Mouse (Mus musculus) limb, embryonic 13.5 days (tissue): ENCODE measurements around the gene Gckr. TPM values are rescaled to one million over a fixed set of nuclear protein-coding genes. Genes with fewer than 3 reads are reported as not detected.
"Not testable (repeated sequence)": the region's sequence is repeated elsewhere in the genome, so short reads cannot be mapped to it uniquely, and the experiment has no call there.

ENCODE experiments used
- ATAC-seq: fragments of 200-750 bp; cut with Nextera tagmentation; 2 replicates; pipeline ENCODE4 v1.8.0; 2017; ENCODE audit warnings: low read depth, moderate number of reproducible peaks, moderate TSS enrichment; ENCODE audit not compliant: low FRiP score
- H3K27ac ChIP-seq: fragments of 300-500 bp; sonication (generic); 2 replicates; pipeline ENCODE4 v1.5.1; 2015; ENCODE audit warnings: inconsistent platforms, mild to moderate bottlenecking, moderate library complexity
- H3K27me3 ChIP-seq: fragments of 300-500 bp; sonication (generic); 2 replicates; pipeline ENCODE4 v1.6.1; 2015; ENCODE audit warnings: mild to moderate bottlenecking, inconsistent platforms
- H3K36me3 ChIP-seq: fragments of 300-500 bp; sonication (generic); 2 replicates; pipeline ENCODE4 v1.6.1; 2015; ENCODE audit warnings: inconsistent platforms, mild to moderate bottlenecking, moderate library complexity
- H3K4me1 ChIP-seq: fragments of 300-500 bp; sonication (generic); 2 replicates; pipeline ENCODE4 v1.6.1; 2015; ENCODE audit warnings: inconsistent platforms
- H3K4me2 ChIP-seq: fragments of 300-500 bp; sonication (generic); replicated peaks from 2 replicates; pipeline ENCODE4 v1.6.1; 2015; ENCODE audit warnings: inconsistent platforms, mild to moderate bottlenecking, moderate library complexity
- H3K4me3 ChIP-seq: fragments of 300-500 bp; sonication (generic); 2 replicates; pipeline ENCODE4 v1.5.1; 2015; ENCODE audit warnings: moderate library complexity, mild to moderate bottlenecking, inconsistent platforms
- H3K9ac ChIP-seq: fragments of 300-500 bp; sonication (generic); 2 replicates; pipeline ENCODE4 v1.6.1; 2015; ENCODE audit warnings: mild to moderate bottlenecking, inconsistent platforms
- H3K9me3 ChIP-seq: fragments of 300-500 bp; sonication (generic); 2 replicates; pipeline ENCODE4 v1.6.1; 2016; ENCODE audit warnings: inconsistent platforms
- WGBS: fragments of 180-500 bp; shearing (Covaris S2); methylation state at CpG from one replicate; pipeline ENCODE4 v1.1.7; 2015; 5-methylcytosine and 5-hydroxymethylcytosine counted together
- polyA plus RNA-seq: library from polyadenylated mRNA; unstranded; fragments of >200 nt; fragmentation: Nextera tagmentation; extraction: Ambion mirVana; gene quantifications from 2 replicates; pipeline ENCODE4 v1.2.1, GENCODE M21; 2015

Gckr gene
- polyA plus RNA-seq, 1 experiment from 2014 or later: 0.28 TPM

DNA sequence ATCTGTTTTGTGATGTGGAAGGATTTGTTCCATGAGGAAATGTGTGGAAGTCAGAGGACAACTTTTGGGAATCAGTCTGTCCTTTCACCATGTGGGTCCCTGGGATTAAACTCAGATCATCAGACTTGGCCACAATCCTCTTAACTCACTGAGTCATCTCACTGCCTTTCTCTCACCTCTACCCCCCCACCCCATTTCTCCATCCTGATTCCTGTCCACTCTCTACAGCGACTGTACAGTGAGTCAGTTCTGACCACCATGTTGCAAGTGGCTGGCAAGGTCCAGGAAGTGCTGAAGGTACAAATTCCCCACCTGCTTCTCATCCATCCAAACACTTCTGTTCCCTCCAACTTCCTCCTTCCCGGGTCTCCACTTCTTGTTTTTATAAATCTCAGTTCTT lies 1.2 kb downstream of the Gckr start:
- H3K9ac ChIP-seq: no peak overlapping the region
- H3K9me3 ChIP-seq: no peaks in the 10 kb centered on the region
- no peak for ATAC-seq

GRCm38 (mm10) chr5:31301866-31302265 lies 4.6 kb downstream of the Gckr start:
- Histone ChIP-seq H3K9me3 (no peaks in the 10 kb centered on the region), H3K36me3 (no peaks in the 10 kb centered on the region), H3K27me3 (no peaks in the 10 kb centered on the region), H3K4me3 (no peak overlapping the region), H3K4me2 (no peak overlapping the region), H3K4me1 (no peaks in the 10 kb centered on the region), H3K9ac (no peak overlapping the region), H3K27ac (no peak overlapping the region)
- no peak for ATAC-seq
- WGBS: 70% methylated on average over 8 of the region's 8 CpGs

More for the DNA sequence above, 1.2 kb downstream of the Gckr start:
- no peak overlapping the region for H3K4me3 ChIP-seq
- no peak overlapping the region for H3K4me2 ChIP-seq
- WGBS: 52% methylated on average over 2 of the region's 2 CpGs
- no peak overlapping the region for H3K27ac ChIP-seq
- peaks cover 14% of the 10 kb centered on the region for H3K4me1 ChIP-seq
- H3K27me3 ChIP-seq: no peaks in the 10 kb centered on the region
- H3K36me3 ChIP-seq: peaks cover 12% of the 10 kb centered on the region

DNA sequence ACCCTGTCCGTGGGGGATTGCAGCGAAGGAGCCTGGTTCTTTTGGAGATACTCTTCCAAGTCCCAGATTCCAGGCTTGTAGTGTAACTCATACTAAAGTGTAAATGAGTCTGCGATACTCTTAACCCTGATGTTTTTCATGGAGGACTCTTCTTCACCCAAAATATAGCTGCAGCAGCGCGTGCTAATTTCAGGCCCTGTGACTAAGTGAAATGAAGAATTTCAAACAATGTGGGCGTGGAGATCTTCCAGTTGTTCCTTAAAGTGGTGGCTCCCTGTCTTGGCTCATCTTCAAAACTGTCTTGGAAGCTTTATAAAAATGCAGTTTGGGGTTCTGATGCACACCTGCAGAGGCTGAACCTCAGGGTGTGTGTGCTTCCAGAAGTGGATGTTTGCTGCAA lies 5.8 kb downstream of the Gckr start:
- H3K9ac ChIP-seq: no peak overlapping the region
- no peaks in the 10 kb centered on the region for H3K36me3 ChIP-seq
- H3K4me2 ChIP-seq: no peak overlapping the region
- no peak overlapping the region for H3K27ac ChIP-seq
- H3K4me1 ChIP-seq: no peaks in the 10 kb centered on the region
- WGBS: 88% methylated on average over 6 of the region's 6 CpGs
- no peak overlapping the region for H3K4me3 ChIP-seq
- no peaks in the 10 kb centered on the region for H3K27me3 ChIP-seq
- H3K9me3 ChIP-seq: no peaks in the 10 kb centered on the region
- ATAC-seq: no peak

- no peak overlapping the region for H3K27ac ChIP-seq
- no peak for ATAC-seq
- peaks cover 5% of the 10 kb centered on the region; the same call in 1 of the 2 replicates for H3K27me3 ChIP-seq
- no peaks in the 10 kb centered on the region for H3K9me3 ChIP-seq
- H3K4me3 ChIP-seq: no peak overlapping the region
- no peak overlapping the region for H3K9ac ChIP-seq
- no peak overlapping the region for H3K4me2 ChIP-seq
- 89% methylated on average over 8 of the region's 8 CpGs for WGBS
- H3K36me3 ChIP-seq: no peaks in the 10 kb centered on the region
- H3K4me1 ChIP-seq: no peaks in the 10 kb centered on the region
These were observed 15.6 kb downstream of the Gckr start for GRCm38 (mm10) chr5:31312806-31313205.

- no peak for ATAC-seq
- 84% methylated on average over 3 of the region's 3 CpGs for WGBS
- no peak overlapping the region for H3K4me2 ChIP-seq
These were observed 25.5 kb downstream of the Gckr start for GRCm38 (mm10) chr5:31322776-31323175.

DNA sequence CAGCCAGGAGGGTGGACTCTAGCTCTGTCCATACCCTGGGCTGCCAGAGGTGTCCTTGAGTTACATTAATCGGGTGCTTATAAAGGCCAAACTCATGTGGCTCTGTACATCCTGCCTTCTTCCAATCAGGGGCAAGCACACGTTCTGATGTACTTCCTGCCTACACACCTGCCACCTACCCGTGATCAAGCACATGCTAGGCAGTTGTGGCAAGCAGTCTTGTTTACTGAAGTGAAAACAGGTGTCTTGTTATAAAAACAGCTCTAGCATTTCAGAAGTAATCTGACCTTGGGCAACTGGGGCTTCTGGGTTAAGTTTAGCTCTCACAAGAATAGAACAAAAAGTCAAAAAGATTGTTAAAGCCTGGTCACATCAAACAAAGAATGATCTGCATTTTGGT lies 26.8 kb downstream of the Gckr start:
- H3K4me1 ChIP-seq: no peaks in the 10 kb centered on the region
- no peak for ATAC-seq
- H3K9ac ChIP-seq: no peak overlapping the region
- WGBS: 48% methylated on average over 3 of the region's 3 CpGs
- H3K4me2 ChIP-seq: no peak overlapping the region
- H3K27me3 ChIP-seq: no peaks in the 10 kb centered on the region
- H3K4me3 ChIP-seq: no peak overlapping the region
- H3K27ac ChIP-seq: no peak overlapping the region
- H3K36me3 ChIP-seq: no peaks in the 10 kb centered on the region
- H3K9me3 ChIP-seq: 0 out of 2 replicates have a peak, but pooled peaks cover 3% of the 10 kb centered on the region

More at GRCm38 (mm10) chr5:31322776-31323175, 25.5 kb downstream of the Gckr start:
- Histone ChIP-seq H3K27ac (no peak overlapping the region), H3K9ac (no peak overlapping the region), H3K4me1 (no peaks in the 10 kb centered on the region), H3K27me3 (no peaks in the 10 kb centered on the region), H3K36me3 (no peaks in the 10 kb centered on the region), H3K4me3 (no peak overlapping the region), H3K9me3 (0 out of 2 replicates have a peak, but pooled peaks cover 3% of the 10 kb centered on the region)

GRCm38 (mm10) chr5:31326850-31327249 lies 29.6 kb downstream of the Gckr start:
- 22% methylated on average over 5 of the region's 5 CpGs for WGBS
- Histone ChIP-seq H3K9ac (no peak overlapping the region), H3K4me3 (no peak overlapping the region), H3K4me1 (no peaks in the 10 kb centered on the region), H3K36me3 (no peaks in the 10 kb centered on the region), H3K27me3 (no peaks in the 10 kb centered on the region), H3K4me2 (no peak overlapping the region), H3K27ac (no peak overlapping the region), H3K9me3 (no peaks in the 10 kb centered on the region)
- no peak for ATAC-seq

DNA sequence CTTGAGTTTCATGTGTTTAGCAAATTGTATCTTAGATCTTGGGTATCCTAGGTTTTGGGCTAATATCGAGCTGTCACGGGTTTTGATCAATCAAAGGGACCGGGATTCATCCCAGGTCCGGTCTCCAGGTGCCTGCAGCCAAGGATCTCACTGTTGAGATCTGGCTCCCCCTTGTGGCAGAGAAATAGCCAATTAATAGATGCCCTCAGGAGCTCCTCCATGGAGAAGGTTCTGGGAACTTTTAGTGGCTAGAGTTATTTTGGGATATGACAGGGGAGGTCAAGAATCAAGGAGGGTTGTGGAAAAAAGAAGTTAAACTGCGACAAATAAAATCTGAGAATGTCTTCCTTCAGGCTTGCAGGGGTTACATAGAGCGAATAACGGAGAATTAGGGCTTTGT lies 31.0 kb downstream of the Gckr start:
- H3K4me3 ChIP-seq: no peak overlapping the region
- H3K27ac ChIP-seq: no peak overlapping the region
- H3K4me2 ChIP-seq: no peak overlapping the region
- no peaks in the 10 kb centered on the region for H3K4me1 ChIP-seq
- peaks cover 4% of the 10 kb centered on the region; the same call in 1 of the 2 replicates for H3K9me3 ChIP-seq
- ATAC-seq: no peak
- H3K36me3 ChIP-seq: no peaks in the 10 kb centered on the region
- no peaks in the 10 kb centered on the region for H3K27me3 ChIP-seq
- WGBS: 41% methylated on average over 7 of the region's 7 CpGs
- H3K9ac ChIP-seq: no peak overlapping the region

GRCm38 (mm10) chr5:31357586-31357985 lies 60.3 kb downstream of the Gckr start:
- H3K9ac ChIP-seq, H3K36me3 ChIP-seq, H3K27me3 ChIP-seq, H3K4me1 ChIP-seq, H3K9me3 ChIP-seq, H3K4me3 ChIP-seq, H3K27ac ChIP-seq, ATAC-seq, H3K4me2 ChIP-seq: not testable (repeated sequence)
- WGBS: 79% methylated on average over 16 of the region's 16 CpGs

- H3K4me1 ChIP-seq: no peaks in the 10 kb centered on the region
- no peaks in the 10 kb centered on the region for H3K9me3 ChIP-seq
- H3K4me3 ChIP-seq: no peak overlapping the region
- H3K27me3 ChIP-seq: no peaks in the 10 kb centered on the region
- ATAC-seq: no peak
- H3K27ac ChIP-seq: no peak overlapping the region
- no peak overlapping the region for H3K4me2 ChIP-seq
- no peaks in the 10 kb centered on the region for H3K36me3 ChIP-seq
- no peak overlapping the region for H3K9ac ChIP-seq
- WGBS: 71% methylated on average over 6 of the region's 6 CpGs
These were observed 63.7 kb downstream of the Gckr start for GRCm38 (mm10) chr5:31360955-31361354.

Other genes with a start within 250 kb of the Gckr start
- 147 and 156 TPM in 2 replicates for gene Atraid, start 249.1 kb upstream of the Gckr start, polyA plus RNA-seq
- 13.4 and 14.1 TPM in 2 replicates for gene Slc5a6, start 248.5 kb upstream of the Gckr start, polyA plus RNA-seq
- gene Cad, start 242.7 kb upstream of the Gckr start, polyA plus RNA-seq: 30.0 and 33.7 TPM in 2 replicates
- gene Dnajc5g, start 191.2 kb upstream of the Gckr start, polyA plus RNA-seq: not detected in 2 replicates
- gene Slc30a3, start 189.2 kb upstream of the Gckr start, polyA plus RNA-seq: 0.38 and 0.57 TPM in 2 replicates
- gene Trim54, start 180.7 kb upstream of the Gckr start, polyA plus RNA-seq: 7.2 and 8.1 TPM in 2 replicates
- gene Ucn, start 158.6 kb upstream of the Gckr start, polyA plus RNA-seq: not detected in 2 replicates
- 68.7 and 69.4 TPM in 2 replicates for gene Mpv17, start 143.2 kb upstream of the Gckr start, polyA plus RNA-seq
- gene Gm29609, start 117.5 kb upstream of the Gckr start, polyA plus RNA-seq: 0.99 and 1.8 TPM in 2 replicates
- gene Gtf3c2, start 117.3 kb upstream of the Gckr start, polyA plus RNA-seq: 84.8 and 92.4 TPM in 2 replicates
- gene Snx17, start 104.2 kb upstream of the Gckr start, polyA plus RNA-seq: 161 and 165 TPM in 2 replicates
- gene Eif2b4, start 104.0 kb upstream of the Gckr start, polyA plus RNA-seq: 72.6 and 76.3 TPM in 2 replicates
- 10.9 and 11.0 TPM in 2 replicates for gene Zfp513, start 95.1 kb upstream of the Gckr start, polyA plus RNA-seq
- 131 and 133 TPM in 2 replicates for gene Ppm1g, start 76.8 kb upstream of the Gckr start, polyA plus RNA-seq
- gene Nrbp1, start 56.6 kb upstream of the Gckr start, polyA plus RNA-seq: 165 and 166 TPM in 2 replicates
- 0.38 and 0.48 TPM in 2 replicates for gene Gm9970, start 56.2 kb upstream of the Gckr start, polyA plus RNA-seq
- 16.1 and 21.3 TPM in 2 replicates for gene Krtcap3, start 45.8 kb upstream of the Gckr start, polyA plus RNA-seq
- 37.8 and 45.0 TPM in 2 replicates for gene Ift172, start 6.3 kb upstream of the Gckr start, polyA plus RNA-seq
- gene Fndc4, start 1.4 kb upstream of the Gckr start, polyA plus RNA-seq: 83.5 and 84.4 TPM in 2 replicates
- gene Zfp512, start 155.0 kb downstream of the Gckr start, polyA plus RNA-seq: 65.0 and 70.5 TPM in 2 replicates
- gene 4930548H24Rik, start 188.3 kb downstream of the Gckr start, polyA plus RNA-seq: 0.11 and 0.13 TPM in 2 replicates
- gene Gpn1, start 197.3 kb downstream of the Gckr start, polyA plus RNA-seq: 72.5 and 81.6 TPM in 2 replicates
- gene Slc4a1ap, start 229.6 kb downstream of the Gckr start, polyA plus RNA-seq: 37.0 and 38.6 TPM in 2 replicates
- gene Supt7l, start 230.4 kb downstream of the Gckr start, polyA plus RNA-seq: 30.8 and 31.2 TPM in 2 replicates